Mouse (Mus musculus) CH12.LX (cell line): ENCODE measurements at regions not wholly inside any gene's neighbourhood (a gene's known extent, or its start where the extent isn't known, plus 50 kb on each side); places are given as distances from the start of the nearest gene placed in this dataset.

Source experiments
- DNase-seq: peaks from one replicate; pipeline ENCODE4 v3.0.0-alpha.2; 2013; ENCODE audit errors: extremely low read depth
- H3K27ac ChIP-seq: 2 replicates; pipeline ENCODE4 v1.5.1; 2012; ENCODE audit warnings: low read depth, mild to moderate bottlenecking, control low read depth, moderate library complexity; ENCODE audit not compliant: insufficient read depth
- H3K27me3 ChIP-seq: replicated peaks from 2 replicates; pipeline ENCODE3; 2012; ENCODE audit warnings: inconsistent platforms
- H3K36me3 ChIP-seq, 2 experiments: replicated peaks in 1 of 2; 2 replicates each; pipeline versions ENCODE3 to v1.6.1; 2012; ENCODE audit warnings: inconsistent platforms in 1 of 2, low read length in 1 of 2, mild to moderate bottlenecking in 1 of 2, mixed read lengths in 1 of 2, moderate library complexity in 1 of 2; ENCODE audit not compliant: control insufficient read depth in 1 of 2, insufficient read depth in 1 of 2
- H3K4me1 ChIP-seq, 2 experiments: 2 replicates each; pipeline ENCODE4 v1.6.1; 2012; ENCODE audit warnings: inconsistent platforms in 1 of 2, moderate library complexity in 1 of 2; ENCODE audit not compliant: insufficient read depth in 2 of 2, control insufficient read depth in 1 of 2
- H3K4me2 ChIP-seq: 2 replicates; pipeline ENCODE4 v1.6.1; 2012; ENCODE audit warnings: low read depth, mild to moderate bottlenecking, control low read depth; ENCODE audit not compliant: poor library complexity, insufficient read depth, severe bottlenecking
- H3K4me3 ChIP-seq, 3 experiments: fragments of 150-350 bp in 1 of 3; sonication (generic) in 1 of 3; replicated peaks in 1 of 3; 2 replicates each; pipeline versions ENCODE3 to v1.5.1; 2011 to 2012; ENCODE audit warnings: low read depth in 2 of 3, low read length in 2 of 3, mild to moderate bottlenecking in 2 of 3, moderate library complexity in 2 of 3, control low read depth in 1 of 3, improper control_type of control experiment in 1 of 3, inconsistent platforms in 1 of 3, mixed read lengths in 1 of 3; ENCODE audit not compliant: poor library complexity in 1 of 3
- H3K79me2 ChIP-seq: replicated peaks from 2 replicates; pipeline ENCODE4 v1.6.1; 2012; ENCODE audit warnings: mild to moderate bottlenecking, moderate library complexity; ENCODE audit not compliant: control insufficient read depth, poor library complexity, insufficient read depth, severe bottlenecking; ENCODE audit errors: extremely low read depth
- H3K9ac ChIP-seq: 2 replicates; pipeline ENCODE4 v1.6.1; 2012; ENCODE audit warnings: low read depth, mild to moderate bottlenecking, control low read depth, moderate library complexity; ENCODE audit not compliant: insufficient read depth
- H3K9me3 ChIP-seq: replicated peaks from 2 replicates; pipeline ENCODE3; 2012; ENCODE audit warnings: low read length, inconsistent platforms, mixed read lengths
- BHLHE40 ChIP-seq: IDR thresholded peaks from 2 replicates; pipeline ENCODE4 v1.6.1; 2011; ENCODE audit warnings: mild to moderate bottlenecking, low read depth, low read length, improper control_type of control experiment
- CTCF ChIP-seq, 2 experiments: IDR thresholded peaks in 1 of 2; conservative IDR thresholded peaks in 1 of 2; 2 replicates each; pipeline ENCODE4 v1.5.1; 2011 to 2012; ENCODE audit warnings: low read depth in 2 of 2, low read length in 2 of 2, improper control_type of control experiment in 1 of 2, inconsistent platforms in 1 of 2, mild to moderate bottlenecking in 1 of 2, moderate library complexity in 1 of 2
- E2F4 ChIP-seq: IDR thresholded peaks from 2 replicates; pipeline ENCODE4 v1.6.1; 2011; ENCODE audit warnings: low read depth, low read length, improper control_type of control experiment; ENCODE audit not compliant: insufficient replicate concordance
- EP300 ChIP-seq: IDR thresholded peaks from 2 replicates; pipeline ENCODE4 v1.6.1; 2011; ENCODE audit warnings: low read length, improper control_type of control experiment
- ETS1 ChIP-seq: conservative IDR thresholded peaks from 2 replicates; pipeline ENCODE4 v1.6.1; 2012; ENCODE audit warnings: low read depth, mild to moderate bottlenecking, inconsistent platforms, low read length, improper control_type of control experiment, moderate library complexity
- GABPA ChIP-seq: IDR thresholded peaks from 2 replicates; pipeline ENCODE4 v1.6.1; 2012; ENCODE audit warnings: low read depth, low read length, improper control_type of control experiment, inconsistent platforms; ENCODE audit not compliant: insufficient replicate concordance
- HCFC1 ChIP-seq: IDR thresholded peaks from 2 replicates; pipeline ENCODE4 v1.6.1; 2012; ENCODE audit warnings: low read depth, mild to moderate bottlenecking, inconsistent platforms, low read length, improper control_type of control experiment
- IRF4 ChIP-seq: IDR thresholded peaks from 2 replicates; pipeline ENCODE4 v1.6.1; 2014; ENCODE audit warnings: low read depth, mild to moderate bottlenecking, inconsistent platforms, low read length, improper control_type of control experiment
- JUN ChIP-seq: IDR thresholded peaks from 2 replicates; pipeline ENCODE4 v1.6.1; 2011; ENCODE audit warnings: low read depth, mild to moderate bottlenecking, low read length, improper control_type of control experiment, moderate library complexity; ENCODE audit not compliant: insufficient read depth
- JUND ChIP-seq: conservative IDR thresholded peaks from 2 replicates; pipeline ENCODE4 v1.6.1; 2011; ENCODE audit warnings: low read depth, low read length, improper control_type of control experiment
- KAT2A ChIP-seq: IDR thresholded peaks from 2 replicates; pipeline ENCODE4 v1.6.1; 2012; ENCODE audit warnings: low read length, improper control_type of control experiment, inconsistent platforms; ENCODE audit not compliant: insufficient replicate concordance
- MAX ChIP-seq: IDR thresholded peaks from 2 replicates; pipeline ENCODE4 v1.6.1; 2011; ENCODE audit warnings: low read length, improper control_type of control experiment
- NRF1 ChIP-seq: IDR thresholded peaks from 2 replicates; pipeline ENCODE4 v1.6.1; 2014; ENCODE audit warnings: low read depth, mild to moderate bottlenecking, inconsistent platforms, low read length, improper control_type of control experiment, moderate library complexity
- POLR2AphosphoS2 ChIP-seq: IDR thresholded peaks from 2 replicates; pipeline ENCODE4 v1.6.1; 2011; ENCODE audit warnings: low read depth, low read length, improper control_type of control experiment
- RAD21 ChIP-seq: IDR thresholded peaks from 2 replicates; pipeline ENCODE4 v1.6.1; 2011; ENCODE audit warnings: low read depth, mild to moderate bottlenecking, low read length, improper control_type of control experiment, moderate library complexity
- RCOR1 ChIP-seq: conservative IDR thresholded peaks from 2 replicates; pipeline ENCODE4 v1.6.1; 2012; ENCODE audit warnings: low read depth, mild to moderate bottlenecking, inconsistent platforms, low read length, improper control_type of control experiment
- TBP ChIP-seq: conservative IDR thresholded peaks from 2 replicates; pipeline ENCODE4 v1.6.1; 2011; ENCODE audit warnings: low read depth, low read length, improper control_type of control experiment
- ZKSCAN1 ChIP-seq: IDR thresholded peaks from 2 replicates; pipeline ENCODE4 v1.6.1; 2012; ENCODE audit warnings: low read depth, inconsistent platforms, low read length, improper control_type of control experiment, borderline replicate concordance
- ZMIZ1 ChIP-seq: IDR thresholded peaks from 2 replicates; pipeline ENCODE4 v1.6.1; 2012; ENCODE audit warnings: low read depth, mild to moderate bottlenecking, inconsistent platforms, low read length, improper control_type of control experiment
- ZNF384 ChIP-seq: IDR thresholded peaks from 2 replicates; pipeline ENCODE4 v1.6.1; 2012; ENCODE audit warnings: low read depth, low read length, improper control_type of control experiment, inconsistent platforms
- dilution Hi-C: fragments of 300-500 bp; cut with MboI; formaldehyde crosslinking; loops from 2 replicates; pipeline ENCODE4 v1.14.3; 2020; ENCODE audit warnings: low sequenced_read_pairs; ENCODE audit not compliant: extremely low pct_unique_long_range_greater_than_20kb, extremely low pct_ligation_motif_present
- in situ Hi-C: fragments of 300-500 bp; cut with MboI; formaldehyde crosslinking; loops from 3 replicates; pipeline ENCODE4 v1.14.3; 2019; ENCODE audit warnings: low sequenced_read_pairs, low pct_ligation_motif_present, low pct_unique_long_range_greater_than_20kb, mixed read lengths

DNA sequence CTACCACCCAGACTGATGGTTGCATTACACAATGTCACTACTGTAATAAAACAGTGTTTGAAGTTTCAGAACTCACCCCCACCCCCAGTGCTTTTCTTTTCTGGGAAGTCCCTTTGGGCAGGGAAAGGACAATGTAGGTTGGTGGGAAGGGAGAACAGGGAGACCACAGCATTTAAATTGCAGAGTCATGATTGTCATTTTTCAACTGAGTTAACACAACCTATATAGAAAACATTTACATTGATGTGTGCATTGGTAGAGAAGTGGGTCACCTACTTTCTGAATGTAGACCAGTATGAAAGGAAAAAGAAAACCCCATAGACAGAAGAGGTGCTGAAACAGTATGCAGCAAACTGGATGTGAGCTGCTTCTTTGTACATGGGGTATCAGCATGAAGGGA lies 264.0 kb upstream of the Robo2 start:
- TF ChIP-seq ZMIZ1 (no peak), CTCF (conservative IDR thresholded peaks at IDR 0.05 in 1 of 2, IDR thresholded peaks at IDR 0.05 in 1 of 2; ENCODE audit: low read depth in 2 of 2, low read length in 2 of 2) (no peak), IRF4 (no peak), GABPA (no peak), ZNF384 (no peak), JUND (no peak), BHLHE40 (no peak), ZKSCAN1 (no peak), RCOR1 (no peak), NRF1 (no peak), E2F4 (no peak), HCFC1 (no peak), TBP (no peak), EP300 (no peak), RAD21 (no peak)
- TF ChIP-seq, all 38 proteins: peak for 0

DNA sequence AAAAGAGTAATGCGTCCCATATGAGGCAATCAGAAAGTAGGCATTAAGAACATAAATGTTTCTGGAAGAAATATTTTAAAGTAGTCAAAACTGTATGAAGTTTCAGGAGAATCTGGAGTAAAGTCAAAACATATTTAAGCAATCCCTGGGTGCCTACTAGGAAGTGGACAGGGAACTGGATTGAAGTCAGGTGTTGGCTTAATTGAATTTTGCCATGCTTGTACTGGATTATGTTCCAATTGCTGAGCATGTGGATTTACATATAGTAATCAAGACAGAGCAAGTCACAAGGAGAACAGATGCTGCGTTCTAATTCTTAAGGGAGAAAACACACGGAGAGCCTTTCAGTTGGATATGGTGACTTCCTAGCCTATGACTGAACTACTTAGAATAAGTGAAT lies 259.8 kb upstream of the Robo2 start:
- Histone ChIP-seq H3K36me3 (no peaks in the 10 kb centered on the region), H3K9me3 (peaks cover 47% of the 10 kb centered on the region), H3K4me1 (no peaks in the 10 kb centered on the region), H3K27me3 (no peaks in the 10 kb centered on the region), H3K4me3 (no peak overlapping the region), H3K27ac (no peak overlapping the region), H3K4me2 (no peak overlapping the region), H3K79me2 (no peaks in the 10 kb centered on the region), H3K9ac (no peak overlapping the region)
- dilution Hi-C loops: no loop called here
- in situ Hi-C loops: no loop called here
- DNase-seq: no peak
- no peak for TF ChIP-seq ZMIZ1
- no peak for TF ChIP-seq KAT2A
- TF ChIP-seq POLR2AphosphoS2: no peak
- no peak for TF ChIP-seq JUN
- TF ChIP-seq RCOR1: no peak
- TF ChIP-seq ETS1: no peak
- no peak for TF ChIP-seq GABPA
- no peak for TF ChIP-seq IRF4
- no peak for TF ChIP-seq RAD21
- TF ChIP-seq MAX: no peak

More for the DNA sequence above, 264.0 kb upstream of the Robo2 start:
- H3K79me2 ChIP-seq: no peaks in the 10 kb centered on the region
- no peak overlapping the region for H3K27ac ChIP-seq
- no peak overlapping the region for H3K4me2 ChIP-seq
- no peak overlapping the region for H3K4me3 ChIP-seq
- H3K9ac ChIP-seq: no peak overlapping the region
- no peaks in the 10 kb centered on the region for H3K27me3 ChIP-seq
- dilution Hi-C loops: no loop called here
- H3K36me3 ChIP-seq: no peaks in the 10 kb centered on the region
- H3K4me1 ChIP-seq: no peaks in the 10 kb centered on the region
- peaks cover 54% of the 10 kb centered on the region for H3K9me3 ChIP-seq
- no peak for DNase-seq
- in situ Hi-C loops: no loop called here
